Mouse (Mus musculus) liver, embryonic 13.5 days (tissue): ENCODE measurements around the gene Nlrp3. TPM values are rescaled to one million over a fixed set of nuclear protein-coding genes. Genes with fewer than 3 reads are reported as not detected.

Experiments used
- ATAC-seq: fragments of 200-750 bp; cut with Nextera tagmentation; 2 replicates; pipeline ENCODE4 v1.8.0; 2017; ENCODE audit warnings: low read depth, mild to moderate bottlenecking, moderate number of reproducible peaks, moderate library complexity
- DNase-seq: peaks from one replicate; pipeline ENCODE4 v3.0.0; 2022
- H3K27ac ChIP-seq: fragments of 300-500 bp; sonication (generic); 2 replicates; pipeline ENCODE4 v1.5.1; 2015; ENCODE audit warnings: moderate library complexity, mild to moderate bottlenecking, inconsistent platforms
- H3K27me3 ChIP-seq: fragments of 300-500 bp; sonication (generic); 2 replicates; pipeline ENCODE4 v1.6.1; 2015; ENCODE audit warnings: mild to moderate bottlenecking, inconsistent platforms
- H3K36me3 ChIP-seq: fragments of 300-500 bp; sonication (generic); 2 replicates; pipeline ENCODE4 v1.6.1; 2015; ENCODE audit warnings: mild to moderate bottlenecking, inconsistent platforms
- H3K4me1 ChIP-seq: fragments of 300-500 bp; sonication (generic); replicated peaks from 2 replicates; pipeline ENCODE4 v1.6.1; 2015; ENCODE audit warnings: inconsistent platforms
- H3K4me2 ChIP-seq: fragments of 300-500 bp; sonication (generic); 2 replicates; pipeline ENCODE4 v1.6.1; 2015; ENCODE audit warnings: inconsistent platforms, mild to moderate bottlenecking, moderate library complexity
- H3K4me3 ChIP-seq: fragments of 300-500 bp; sonication (generic); replicated peaks from 2 replicates; pipeline ENCODE4 v1.5.1; 2015; ENCODE audit warnings: mild to moderate bottlenecking, inconsistent platforms
- H3K9ac ChIP-seq: fragments of 300-500 bp; sonication (generic); 2 replicates; pipeline ENCODE4 v1.6.1; 2015; ENCODE audit warnings: mild to moderate bottlenecking, inconsistent platforms
- H3K9me3 ChIP-seq: fragments of 300-500 bp; sonication (generic); replicated peaks from 2 replicates; pipeline ENCODE4 v1.6.1; 2016; ENCODE audit warnings: inconsistent platforms
- WGBS: fragments of 180-500 bp; shearing (Covaris S2); methylation state at CpG from one replicate; pipeline ENCODE4 v1.1.7; 2015; ENCODE audit not compliant: insufficient replicate concordance; 5-methylcytosine and 5-hydroxymethylcytosine counted together
- polyA plus RNA-seq: library from polyadenylated mRNA; unstranded; fragments of >200 nt; fragmentation: Nextera tagmentation; extraction: Ambion mirVana; gene quantifications from 2 replicates; pipeline ENCODE4 v1.2.1, GENCODE M21; 2015

The Nlrp3 gene
- 0.27 and 0.46 TPM in 2 replicates for polyA plus RNA-seq

- Histone ChIP-seq H3K4me3 (no peak within 1 kb of the TSS), H3K27me3 (no peaks in the 10 kb centered on the region), H3K9me3 (no peaks in the 10 kb centered on the region), H3K4me2 (no peak within 1 kb of the TSS), H3K4me1 (0 out of 2 replicates have a peak, but pooled peaks cover 5% of the 10 kb centered on the region), H3K9ac (no peak within 1 kb of the TSS), H3K27ac (no peak within 1 kb of the TSS), H3K36me3 (no peaks in the 10 kb centered on the region)
- 16% methylated on average over 3 of the region's 3 CpGs for WGBS
- ATAC-seq (no peak), DNase-seq (no peak)
Observed at GRCm38 (mm10) chr11:59541324-59541723, at the start of gene Nlrp3. Nlrp3 (plus strand) TSS chr11:59541568.

- ATAC-seq: no peak
- H3K36me3 ChIP-seq: peaks cover 87% of the 10 kb centered on the region
- no peak overlapping the region for H3K9ac ChIP-seq
- no peaks in the 10 kb centered on the region; the same call in 1 of the 2 replicates for H3K9me3 ChIP-seq
- H3K27ac ChIP-seq: no peak overlapping the region
- H3K4me2 ChIP-seq: no peak overlapping the region
- H3K4me3 ChIP-seq: no peak overlapping the region
- WGBS: 53% methylated on average over 6 of the region's 6 CpGs
- H3K27me3 ChIP-seq: no peaks in the 10 kb centered on the region
- no peaks in the 10 kb centered on the region for H3K4me1 ChIP-seq
- DNase-seq: no peak
Observed at GRCm38 (mm10) chr11:59496672-59497310, 44.6 kb upstream of the Nlrp3 start.

- ATAC-seq: no peak
- Histone ChIP-seq H3K9ac (no peak overlapping the region), H3K4me1 (no peaks in the 10 kb centered on the region), H3K36me3 (peaks cover 89% of the 10 kb centered on the region), H3K4me3 (no peak overlapping the region), H3K27ac (no peak overlapping the region), H3K4me2 (no peak overlapping the region), H3K9me3 (no peaks in the 10 kb centered on the region; the same call in 1 of the 2 replicates), H3K27me3 (no peaks in the 10 kb centered on the region)
- 75% methylated on average over 7 of the region's 7 CpGs for WGBS
- no peak for DNase-seq
Observed at GRCm38 (mm10) chr11:59497747-59498146, 43.6 kb upstream of the Nlrp3 start.

GRCm38 (mm10) chr11:59501978-59502700 lies 39.2 kb upstream of the Nlrp3 start:
- H3K27me3 ChIP-seq: peaks cover 17% of the 10 kb centered on the region
- DNase-seq: no peak
- no peak overlapping the region for H3K9ac ChIP-seq
- H3K27ac ChIP-seq: no peak overlapping the region
- H3K9me3 ChIP-seq: no peaks in the 10 kb centered on the region; the same call in 1 of the 2 replicates
- H3K36me3 ChIP-seq: peaks cover 71% of the 10 kb centered on the region
- no peak for ATAC-seq
- H3K4me2 ChIP-seq: no peak overlapping the region
- 48% methylated on average over 5 of the region's 5 CpGs for WGBS
- peaks cover 19% of the 10 kb centered on the region for H3K4me1 ChIP-seq
- no peak overlapping the region for H3K4me3 ChIP-seq

GRCm38 (mm10) chr11:59505351-59505838 lies 36.0 kb upstream of the Nlrp3 start:
- Histone ChIP-seq H3K9ac (peak overlapping the region; percentile 78), H3K4me1 (peaks cover 21% of the 10 kb centered on the region), H3K27ac (peak overlapping the region; percentile 59), H3K9me3 (no peaks in the 10 kb centered on the region), H3K4me2 (peak overlapping the region; percentile 86), H3K27me3 (peaks cover 20% of the 10 kb centered on the region), H3K36me3 (peaks cover 39% of the 10 kb centered on the region), H3K4me3 (peak overlapping the region; percentile 68)
- DNase-seq: peak; percentile 57
- under 1% methylated on average over 21 of the region's 21 CpGs for WGBS
- peak; percentile 58 for ATAC-seq

GRCm38 (mm10) chr11:59505839-59506712 lies 35.3 kb upstream of the Nlrp3 start:
- Histone ChIP-seq H3K4me3 (peak overlapping the region; percentile 68), H3K27ac (peak overlapping the region; percentile 59), H3K36me3 (peaks cover 33% of the 10 kb centered on the region), H3K27me3 (peaks cover 20% of the 10 kb centered on the region), H3K9me3 (no peaks in the 10 kb centered on the region), H3K4me1 (peaks cover 21% of the 10 kb centered on the region), H3K4me2 (peak overlapping the region; percentile 86), H3K9ac (peak overlapping the region; percentile 78)
- WGBS: under 1% methylated on average over 67 of the region's 71 CpGs
- peak; percentile 84 for ATAC-seq
- DNase-seq: peak; percentile 60

GRCm38 (mm10) chr11:59506713-59507074 lies 34.7 kb upstream of the Nlrp3 start:
- no peak for ATAC-seq
- peak overlapping the region; percentile 86 for H3K4me2 ChIP-seq
- peak overlapping the region; percentile 78 for H3K9ac ChIP-seq
- peak overlapping the region; percentile 68 for H3K4me3 ChIP-seq
- H3K27me3 ChIP-seq: peaks cover 20% of the 10 kb centered on the region
- H3K36me3 ChIP-seq: peaks cover 27% of the 10 kb centered on the region
- peak overlapping the region; percentile 45; the same call in 1 of the 2 replicates for H3K27ac ChIP-seq
- peaks cover 21% of the 10 kb centered on the region for H3K4me1 ChIP-seq
- WGBS: 7% methylated on average over 14 of the region's 14 CpGs
- no peak for DNase-seq
- no peaks in the 10 kb centered on the region for H3K9me3 ChIP-seq

GRCm38 (mm10) chr11:59511558-59511957 lies 29.8 kb upstream of the Nlrp3 start:
- Histone ChIP-seq H3K36me3 (no peaks in the 10 kb centered on the region), H3K4me2 (no peak overlapping the region), H3K4me3 (no peak overlapping the region), H3K9me3 (no peaks in the 10 kb centered on the region), H3K9ac (no peak overlapping the region), H3K27ac (no peak overlapping the region), H3K4me1 (peaks cover 7% of the 10 kb centered on the region; the same call in 1 of the 2 replicates), H3K27me3 (peaks cover 9% of the 10 kb centered on the region)
- WGBS: 69% methylated on average over 1 of the region's 1 CpGs
- DNase-seq: no peak
- no peak for ATAC-seq

GRCm38 (mm10) chr11:59512733-59513132 lies 28.6 kb upstream of the Nlrp3 start:
- Histone ChIP-seq H3K27me3 (no peaks in the 10 kb centered on the region), H3K27ac (no peak overlapping the region), H3K4me2 (no peak overlapping the region), H3K36me3 (no peaks in the 10 kb centered on the region), H3K4me3 (no peak overlapping the region), H3K9ac (no peak overlapping the region), H3K9me3 (no peaks in the 10 kb centered on the region), H3K4me1 (no peaks in the 10 kb centered on the region)
- ATAC-seq (no peak), DNase-seq (no peak)
- WGBS: 72% methylated on average over 10 of the region's 10 CpGs

GRCm38 (mm10) chr11:59513556-59513955 lies 27.8 kb upstream of the Nlrp3 start:
- WGBS: 64% methylated on average over 3 of the region's 3 CpGs
- no peaks in the 10 kb centered on the region for H3K9me3 ChIP-seq
- H3K27me3 ChIP-seq: no peaks in the 10 kb centered on the region
- no peaks in the 10 kb centered on the region for H3K36me3 ChIP-seq
- DNase-seq: no peak
- no peak overlapping the region for H3K4me2 ChIP-seq
- H3K27ac ChIP-seq: no peak overlapping the region
- H3K4me1 ChIP-seq: no peaks in the 10 kb centered on the region
- no peak for ATAC-seq
- H3K9ac ChIP-seq: no peak overlapping the region
- H3K4me3 ChIP-seq: no peak overlapping the region

GRCm38 (mm10) chr11:59514381-59514780 lies 27.0 kb upstream of the Nlrp3 start:
- no peaks in the 10 kb centered on the region for H3K36me3 ChIP-seq
- no peaks in the 10 kb centered on the region for H3K27me3 ChIP-seq
- ATAC-seq (no peak), DNase-seq (no peak)
- no peak overlapping the region for H3K4me2 ChIP-seq
- H3K9me3 ChIP-seq: no peaks in the 10 kb centered on the region
- WGBS: 47% methylated on average over 6 of the region's 6 CpGs
- H3K4me1 ChIP-seq: no peaks in the 10 kb centered on the region
- H3K4me3 ChIP-seq: no peak overlapping the region
- no peak overlapping the region for H3K27ac ChIP-seq
- no peak overlapping the region for H3K9ac ChIP-seq
